Mouse (Mus musculus) MEL (cell line): ENCODE data around the gene Pxdn. TPM values are rescaled to one million over a fixed set of nuclear protein-coding genes. Genes with fewer than 3 reads are reported as not detected.

Experiments used
- DNase-seq: peaks from one replicate; pipeline ENCODE4 v3.0.0; 2011; ENCODE audit warnings: low read depth, low spot score
- H3K27ac ChIP-seq: 2 replicates; pipeline ENCODE4 v1.5.1; 2012; ENCODE audit warnings: low read depth, mild to moderate bottlenecking, control low read depth, low read length, moderate library complexity; ENCODE audit not compliant: control insufficient read depth
- H3K27me3 ChIP-seq, 2 experiments: fragments of 150-350 bp in 1 of 2; sonication (generic) in 1 of 2; 2 replicates each; pipeline ENCODE4 v1.6.1; 2012; ENCODE audit warnings: low read length in 2 of 2, mild to moderate bottlenecking in 2 of 2, improper control_type of control experiment in 1 of 2, moderate library complexity in 1 of 2; ENCODE audit not compliant: insufficient read depth in 2 of 2, control insufficient read depth in 1 of 2
- H3K36me3 ChIP-seq, 2 experiments: 2 replicates each; pipeline ENCODE4 v1.6.1; 2012 to 2014; ENCODE audit warnings: low read length in 2 of 2, improper control_type of control experiment in 1 of 2, inconsistent platforms in 1 of 2, mild to moderate bottlenecking in 1 of 2; ENCODE audit not compliant: insufficient read depth in 2 of 2, control insufficient read depth in 1 of 2
- H3K4me1 ChIP-seq, 2 experiments: fragments of 150-350 bp in 1 of 2; sonication (generic) in 1 of 2; 2 replicates each; pipeline ENCODE4 v1.6.1; 2012; ENCODE audit warnings: low read length in 2 of 2, improper control_type of control experiment in 1 of 2, mild to moderate bottlenecking in 1 of 2; ENCODE audit not compliant: insufficient read depth in 2 of 2, control insufficient read depth in 1 of 2
- H3K4me3 ChIP-seq, 2 experiments: fragments of 150-350 bp in 1 of 2; sonication (generic) in 1 of 2; 2 replicates each; pipeline ENCODE4 v1.5.1; 2012; ENCODE audit warnings: low read depth in 2 of 2, low read length in 2 of 2, mild to moderate bottlenecking in 2 of 2, moderate library complexity in 2 of 2, control low read depth in 1 of 2, improper control_type of control experiment in 1 of 2; ENCODE audit not compliant: control insufficient read depth in 1 of 2, insufficient read depth in 1 of 2
- H3K79me2 ChIP-seq: 2 replicates; pipeline ENCODE4 v1.6.1; 2012; ENCODE audit warnings: mild to moderate bottlenecking, low read length, moderate library complexity; ENCODE audit not compliant: control insufficient read depth, poor library complexity, insufficient read depth
- H3K9ac ChIP-seq: 2 replicates; pipeline ENCODE4 v1.6.1; 2012; ENCODE audit warnings: low read depth, mild to moderate bottlenecking, control low read depth, low read length, moderate library complexity; ENCODE audit not compliant: control insufficient read depth, poor library complexity, severe bottlenecking
- H3K9me3 ChIP-seq: fragments of 150-350 bp; sonication (generic); replicated peaks from 2 replicates; pipeline ENCODE4 v1.6.1; 2012; ENCODE audit warnings: mild to moderate bottlenecking, low read length, improper control_type of control experiment, moderate library complexity; ENCODE audit not compliant: insufficient read depth
- CHD1 ChIP-seq: IDR thresholded peaks from 2 replicates; pipeline ENCODE4 v1.6.1; 2012; ENCODE audit warnings: low read depth, mild to moderate bottlenecking, inconsistent platforms, low read length, improper control_type of control experiment
- CHD2 ChIP-seq: IDR thresholded peaks from 2 replicates; pipeline ENCODE4 v1.6.1; 2011; ENCODE audit warnings: low read length, improper control_type of control experiment
- CTCF ChIP-seq, 3 experiments: IDR thresholded peaks in 2 of 3; conservative IDR thresholded peaks in 1 of 3; 2 replicates each; pipeline ENCODE4 v1.5.1; 2011 to 2012; ENCODE audit warnings: low read length in 3 of 3, low read depth in 2 of 3, mild to moderate bottlenecking in 2 of 3, improper control_type of control experiment in 1 of 3, inconsistent platforms in 1 of 3, mixed read lengths in 1 of 3, moderate library complexity in 1 of 3; ENCODE audit not compliant: control insufficient read depth in 1 of 3, insufficient read depth in 1 of 3, poor library complexity in 1 of 3, severe bottlenecking in 1 of 3
- EP300 ChIP-seq, 2 experiments: IDR thresholded peaks; 2 replicates each; pipeline ENCODE4 v1.6.1; 2011; ENCODE audit warnings: improper control_type of control experiment in 2 of 2, low read length in 2 of 2, low read depth in 1 of 2, mild to moderate bottlenecking in 1 of 2
- GABPA ChIP-seq: IDR thresholded peaks from 2 replicates; pipeline ENCODE4 v1.6.1; 2012; ENCODE audit warnings: low read depth, mild to moderate bottlenecking, inconsistent platforms, low read length, improper control_type of control experiment, moderate library complexity
- HCFC1 ChIP-seq: IDR thresholded peaks from 2 replicates; pipeline ENCODE4 v1.6.1; 2012; ENCODE audit warnings: low read depth, mild to moderate bottlenecking, inconsistent platforms, low read length, improper control_type of control experiment, moderate library complexity
- MAFK ChIP-seq: IDR thresholded peaks from 2 replicates; pipeline ENCODE4 v1.6.1; 2011; ENCODE audit warnings: low read depth, mild to moderate bottlenecking, low read length, improper control_type of control experiment, borderline replicate concordance
- MAX ChIP-seq: IDR thresholded peaks from 2 replicates; pipeline ENCODE4 v1.6.1; 2011; ENCODE audit warnings: low read length, improper control_type of control experiment
- MEF2A ChIP-seq: IDR thresholded peaks from 2 replicates; pipeline ENCODE4 v1.6.1; 2014; ENCODE audit warnings: low read depth, mild to moderate bottlenecking, inconsistent platforms, low read length, improper control_type of control experiment; ENCODE audit not compliant: poor library complexity, insufficient replicate concordance, severe bottlenecking; ENCODE audit errors: extremely low read depth
- MYB ChIP-seq: IDR thresholded peaks from 2 replicates; pipeline ENCODE4 v1.6.1; 2011; ENCODE audit warnings: mild to moderate bottlenecking, low read depth, low read length, improper control_type of control experiment
- MYC ChIP-seq: IDR thresholded peaks from 2 replicates; pipeline ENCODE4 v1.6.1; 2011; ENCODE audit warnings: low read depth, mild to moderate bottlenecking, low read length, improper control_type of control experiment, moderate library complexity
- NRF1 ChIP-seq: IDR thresholded peaks from 2 replicates; pipeline ENCODE4 v1.6.1; 2014; ENCODE audit warnings: low read depth, mild to moderate bottlenecking, inconsistent platforms, low read length, improper control_type of control experiment, moderate library complexity; ENCODE audit not compliant: poor library complexity, insufficient read depth, severe bottlenecking
- POLR2A ChIP-seq, 2 experiments: IDR thresholded peaks; 2 replicates each; pipeline ENCODE4 v1.6.1; 2011 to 2012; ENCODE audit warnings: low read length in 2 of 2, mild to moderate bottlenecking in 2 of 2, control low read depth in 1 of 2, improper control_type of control experiment in 1 of 2, low read depth in 1 of 2, moderate library complexity in 1 of 2; ENCODE audit not compliant: control insufficient read depth in 1 of 2, insufficient read depth in 1 of 2, poor library complexity in 1 of 2
- POLR2AphosphoS2 ChIP-seq: IDR thresholded peaks from 2 replicates; pipeline ENCODE4 v1.6.1; 2011; ENCODE audit warnings: low read length, improper control_type of control experiment
- RAD21 ChIP-seq: IDR thresholded peaks from 2 replicates; pipeline ENCODE4 v1.6.1; 2011; ENCODE audit warnings: mild to moderate bottlenecking, low read depth, low read length, improper control_type of control experiment
- RCOR1 ChIP-seq: IDR thresholded peaks from 2 replicates; pipeline ENCODE4 v1.6.1; 2012; ENCODE audit warnings: low read depth, mild to moderate bottlenecking, inconsistent platforms, low read length, improper control_type of control experiment
- SMC3 ChIP-seq: IDR thresholded peaks from 2 replicates; pipeline ENCODE4 v1.6.1; 2011; ENCODE audit warnings: low read depth, low read length, improper control_type of control experiment
- TAL1 ChIP-seq: IDR thresholded peaks from 2 replicates; pipeline ENCODE4 v1.6.1; 2012; ENCODE audit warnings: mild to moderate bottlenecking, inconsistent platforms, low read length, moderate library complexity, mixed read lengths
- TBP ChIP-seq: IDR thresholded peaks from 2 replicates; pipeline ENCODE4 v1.8.0; 2011; ENCODE audit warnings: low read depth, low read length, improper control_type of control experiment
- TCF12 ChIP-seq: IDR thresholded peaks from 2 replicates; pipeline ENCODE4 v1.6.1; 2014; ENCODE audit warnings: low read depth, mild to moderate bottlenecking, inconsistent platforms, low read length, improper control_type of control experiment, moderate library complexity
- UBTF ChIP-seq: IDR thresholded peaks from 2 replicates; pipeline ENCODE4 v1.6.1; 2012; ENCODE audit warnings: low read depth, mild to moderate bottlenecking, inconsistent platforms, low read length, improper control_type of control experiment, moderate library complexity, borderline replicate concordance; ENCODE audit not compliant: insufficient read depth
- USF1 ChIP-seq: IDR thresholded peaks from 2 replicates; pipeline ENCODE4 v1.6.1; 2014; ENCODE audit warnings: low read depth, mild to moderate bottlenecking, inconsistent platforms, low read length, improper control_type of control experiment, moderate library complexity
- USF2 ChIP-seq, 2 experiments: IDR thresholded peaks; 2 replicates each; pipeline ENCODE4 v1.6.1; 2011 to 2012; ENCODE audit warnings: improper control_type of control experiment in 2 of 2, low read length in 2 of 2, borderline replicate concordance in 1 of 2, inconsistent platforms in 1 of 2, low read depth in 1 of 2, mild to moderate bottlenecking in 1 of 2; ENCODE audit not compliant: insufficient read depth in 1 of 2
- ZKSCAN1 ChIP-seq: IDR thresholded peaks from 2 replicates; pipeline ENCODE4 v1.6.1; 2012; ENCODE audit warnings: low read depth, mild to moderate bottlenecking, inconsistent platforms, low read length, improper control_type of control experiment, moderate library complexity
- ZMIZ1 ChIP-seq: IDR thresholded peaks from 2 replicates; pipeline ENCODE4 v1.6.1; 2012; ENCODE audit warnings: low read depth, mild to moderate bottlenecking, inconsistent platforms, low read length, improper control_type of control experiment, moderate library complexity
- ZNF384 ChIP-seq: IDR thresholded peaks from 2 replicates; pipeline ENCODE4 v1.6.1; 2012; ENCODE audit warnings: low read depth, mild to moderate bottlenecking, inconsistent platforms, low read length, improper control_type of control experiment
- polyA plus RNA-seq, 2 experiments: library from polyadenylated mRNA; stranded (reverse) in 1 of 2; unstranded in 1 of 2; fragments of >175 nt in 1 of 2; fragments of >200 nt in 1 of 2; gene quantifications; 2 replicates each; pipeline versions ENCODE4 v1.2.1 to v1.2.4; 2012; ENCODE audit warnings: low replicate concordance in 2 of 2, low read depth in 1 of 2; ENCODE audit not compliant: insufficient read length in 2 of 2, insufficient read depth in 1 of 2, missing spikeins in 1 of 2
- total RNA-seq: library from RNA; depleted of rRNA; stranded (reverse); fragments of 300-350 nt; gene quantifications from 2 replicates; pipeline ENCODE4 v1.2.3, GENCODE M21; 2012

Pxdn gene
- total and polyA plus RNA-seq, 3 experiments = not detected

GRCm38 (mm10) chr12:30008741-30009140 is 71.3 kb downstream of the Pxdn start:
- H3K4me1 ChIP-seq = no peaks in the 10 kb centered on the region
- H3K79me2 ChIP-seq = no peaks in the 10 kb centered on the region
- no peak overlapping the region for H3K9ac ChIP-seq
- no peaks in the 10 kb centered on the region for H3K27me3 ChIP-seq
- no peak for DNase-seq
- no peak for TF ChIP-seq ZKSCAN1
- TF ChIP-seq ZNF384 = no peak
- TF ChIP-seq RCOR1 = no peak
- no peak for TF ChIP-seq HCFC1
- TF ChIP-seq USF1 = no peak
- no peak for TF ChIP-seq MYC
- no peak for TF ChIP-seq CHD1
- no peak for TF ChIP-seq MYB
- TF ChIP-seq NRF1 = no peak
- TF ChIP-seq TCF12 = no peak
- TF ChIP-seq SMC3 = no peak
- TF ChIP-seq MAX = no peak
- no peak for TF ChIP-seq TBP
- no peak for TF ChIP-seq EP300 (IDR thresholded peaks at IDR 0.05; ENCODE audit: low read depth in 1 of 2, low read length in 2 of 2)
- no peak for TF ChIP-seq RAD21
- no peak for TF ChIP-seq GABPA
- TF ChIP-seq ZMIZ1 = no peak
- no peak for TF ChIP-seq CTCF (IDR thresholded peaks at IDR 0.05 in 2 of 3, conservative IDR thresholded peaks at IDR 0.05 in 1 of 3; ENCODE audit: control insufficient read depth in 1 of 3, insufficient read depth in 1 of 3, low read depth in 2 of 3, low read length in 3 of 3, poor library complexity in 1 of 3, severe bottlenecking in 1 of 3)
- no peak for TF ChIP-seq MAFK
- H3K27ac ChIP-seq = no peak overlapping the region
- no peaks in the 10 kb centered on the region for H3K9me3 ChIP-seq
- no peak overlapping the region for H3K4me3 ChIP-seq
- no peaks in the 10 kb centered on the region for H3K36me3 ChIP-seq

GRCm38 (mm10) chr12:30015501-30015900 is 78.1 kb downstream of the Pxdn start:
- H3K4me1 ChIP-seq = no peaks in the 10 kb centered on the region
- no peaks in the 10 kb centered on the region for H3K9me3 ChIP-seq
- DNase-seq = no peak
- H3K27me3 ChIP-seq = no peaks in the 10 kb centered on the region
- no peak overlapping the region for H3K4me3 ChIP-seq
- H3K79me2 ChIP-seq = no peaks in the 10 kb centered on the region
- H3K27ac ChIP-seq = no peak overlapping the region
- H3K36me3 ChIP-seq = no peaks in the 10 kb centered on the region
- TF ChIP-seq POLR2A (IDR thresholded peaks at IDR 0.05; ENCODE audit: control insufficient read depth in 1 of 2, insufficient read depth in 1 of 2, low read depth in 1 of 2, low read length in 2 of 2, poor library complexity in 1 of 2) = no peak
- TF ChIP-seq POLR2AphosphoS2 = no peak
- no peak for TF ChIP-seq CTCF (IDR thresholded peaks at IDR 0.05 in 2 of 3, conservative IDR thresholded peaks at IDR 0.05 in 1 of 3; ENCODE audit: control insufficient read depth in 1 of 3, insufficient read depth in 1 of 3, low read depth in 2 of 3, low read length in 3 of 3, poor library complexity in 1 of 3, severe bottlenecking in 1 of 3)
- TF ChIP-seq USF2 (IDR thresholded peaks at IDR 0.05; ENCODE audit: borderline replicate concordance in 1 of 2, insufficient read depth in 1 of 2, low read depth in 1 of 2, low read length in 2 of 2) = no peak
- no peak for TF ChIP-seq MYB
- TF ChIP-seq MEF2A = no peak
- TF ChIP-seq MAFK = no peak
- no peak for TF ChIP-seq TAL1
- no peak for TF ChIP-seq MAX
- TF ChIP-seq RAD21 = no peak
- no peak for TF ChIP-seq NRF1
- no peak for TF ChIP-seq USF1
- no peak for TF ChIP-seq CHD2
- TF ChIP-seq UBTF = no peak
- no peak overlapping the region for H3K9ac ChIP-seq
